Mouse (Mus musculus) T-cell, adult 2 months (primary cell): ENCODE data around the gene Omg.

Source experiments
- DNase-seq: peaks from one replicate; pipeline ENCODE4 v3.0.0; 2022; ENCODE audit warnings: low spot score

Gene Omg

DNA sequence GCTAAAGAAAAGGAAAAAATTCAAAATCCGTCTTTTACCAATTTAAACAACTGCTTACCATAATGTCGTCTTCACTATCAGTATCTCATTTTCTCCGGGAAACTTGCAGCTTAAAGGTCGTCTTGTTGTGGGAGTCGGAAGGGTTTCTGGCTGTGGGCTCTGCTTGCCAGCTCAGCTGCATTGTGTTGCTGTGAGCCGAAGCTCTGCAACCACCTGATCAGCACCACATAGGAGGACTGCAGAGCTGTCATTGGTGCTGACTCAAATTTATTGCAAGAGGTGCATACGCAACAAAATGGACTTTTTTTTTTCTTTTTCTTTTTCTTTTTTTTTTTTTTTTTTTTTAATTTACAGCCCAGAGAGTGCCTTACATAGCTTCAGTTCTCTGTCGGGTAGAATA, at the start of gene Omg:
Gene Omg, minus strand, starts transcription at position 240 of the 400 bp plus-strand sequence.
- DNase-seq, result no peak

DNA sequence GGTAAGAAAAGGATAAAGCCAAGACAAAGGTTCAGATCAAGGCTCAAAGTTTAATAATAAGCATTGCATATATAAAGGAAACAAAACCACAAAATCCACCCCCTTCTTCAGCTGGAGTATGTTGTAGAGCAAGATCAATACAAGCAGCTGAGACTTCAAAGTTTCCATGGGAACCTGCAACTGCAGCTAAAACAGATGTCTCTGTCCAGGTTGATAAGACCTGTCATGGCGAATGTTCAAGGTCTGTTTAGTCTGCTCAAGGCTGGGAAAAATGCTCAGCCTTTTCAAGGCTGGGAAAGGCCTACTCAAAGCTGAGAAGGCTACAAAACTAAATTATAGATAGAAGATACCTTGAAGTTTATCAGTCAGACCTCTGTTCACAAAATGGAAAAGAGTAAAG, 48.7 kb upstream of the Omg start:
- DNase-seq, result peak; percentile 13

DNA sequence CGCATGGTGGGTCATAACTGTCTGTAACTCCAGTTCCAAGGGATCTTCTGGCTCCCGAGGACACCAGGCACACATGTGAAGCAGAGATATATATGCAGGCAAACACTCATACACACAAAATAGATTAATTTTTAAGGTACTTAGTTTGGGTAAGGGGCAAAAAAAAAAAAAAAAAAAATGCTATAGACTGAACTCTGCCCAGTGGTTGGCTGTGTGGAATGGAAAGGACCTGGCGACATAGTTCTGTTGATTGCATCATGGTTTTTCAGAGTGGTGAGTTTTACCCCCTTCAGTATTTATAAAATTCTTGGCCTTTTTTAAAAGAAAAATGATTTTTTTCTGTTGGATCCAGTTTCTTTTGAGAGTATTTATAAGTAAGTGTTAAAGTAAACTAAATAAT, 32.4 kb upstream of the Omg start:
- DNase-seq, result no peak

DNA sequence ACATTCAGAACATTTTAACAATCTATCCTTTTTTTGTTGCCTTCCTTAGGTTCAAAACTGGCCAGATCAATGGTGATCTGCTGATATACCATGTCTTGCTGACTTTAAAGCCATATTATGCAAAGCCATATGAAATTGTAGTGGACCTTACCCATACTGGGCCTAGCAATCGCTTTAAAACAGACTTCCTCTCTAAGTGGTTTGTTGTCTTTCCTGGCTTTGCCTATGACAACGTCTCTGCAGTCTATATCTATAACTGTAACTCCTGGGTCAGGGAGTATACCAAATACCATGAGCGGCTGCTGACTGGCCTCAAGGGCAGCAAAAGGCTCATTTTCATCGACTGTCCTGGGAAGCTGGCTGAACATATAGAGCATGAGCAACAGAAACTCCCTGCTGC, 31.7 kb upstream of the Omg start:
- DNase-seq, result no peak

DNA sequence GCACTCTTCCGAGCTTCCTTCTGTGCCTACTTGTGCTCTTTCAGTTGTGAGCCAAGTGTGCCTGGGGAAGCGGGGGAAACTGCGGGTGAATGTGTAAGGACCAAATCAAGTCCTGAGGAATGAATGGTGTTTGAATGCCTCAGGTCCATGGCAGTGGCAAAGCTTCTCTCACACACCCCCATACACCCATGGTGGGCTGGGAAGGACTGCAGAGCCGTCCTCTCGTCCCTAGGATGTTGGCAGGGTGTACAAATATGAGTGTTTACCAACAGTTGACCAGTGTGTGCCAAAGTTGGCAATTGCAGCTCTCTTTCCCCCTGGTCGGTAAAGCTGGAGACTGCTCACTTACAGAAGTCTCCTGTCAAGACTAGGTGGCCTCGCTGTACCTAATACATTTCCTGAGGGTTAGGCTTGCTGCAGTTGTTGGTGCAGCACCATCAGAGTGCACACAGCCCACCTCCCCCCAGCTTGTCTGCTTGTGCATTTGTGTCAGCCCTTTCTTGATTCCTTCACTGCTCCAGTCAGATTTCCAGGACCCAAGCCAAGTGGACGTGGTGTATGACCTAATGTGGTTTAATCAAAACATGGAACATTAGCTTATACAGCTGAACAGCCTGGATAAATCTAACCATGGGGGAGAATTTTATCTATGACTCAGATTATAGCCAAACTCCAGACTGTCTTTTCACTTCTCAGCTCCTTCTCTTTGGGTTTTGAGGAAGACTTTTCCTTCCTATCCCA, 30.2 kb upstream of the Omg start:
- DNase-seq, result no peak

DNA sequence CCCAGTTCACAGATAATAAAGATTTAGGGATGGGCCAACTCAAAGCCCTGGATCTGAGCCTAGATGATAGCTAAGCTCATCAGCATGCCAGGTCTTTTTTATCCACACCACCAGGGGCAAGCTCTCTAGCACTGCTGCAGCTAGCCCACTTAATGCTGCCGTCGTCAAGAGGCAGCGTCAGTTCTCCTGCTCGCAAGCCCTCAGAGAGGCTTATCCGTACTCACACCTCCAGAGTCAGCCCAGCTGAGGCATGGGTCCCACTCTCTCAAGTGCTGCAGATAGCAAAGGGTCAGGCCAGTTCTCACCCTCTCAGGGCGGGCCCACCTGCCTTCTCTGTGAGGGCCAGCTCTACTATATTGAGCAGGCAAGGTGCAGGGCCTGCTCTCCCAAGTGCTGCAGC, 29.4 kb upstream of the Omg start:
- no peak for DNase-seq

DNA sequence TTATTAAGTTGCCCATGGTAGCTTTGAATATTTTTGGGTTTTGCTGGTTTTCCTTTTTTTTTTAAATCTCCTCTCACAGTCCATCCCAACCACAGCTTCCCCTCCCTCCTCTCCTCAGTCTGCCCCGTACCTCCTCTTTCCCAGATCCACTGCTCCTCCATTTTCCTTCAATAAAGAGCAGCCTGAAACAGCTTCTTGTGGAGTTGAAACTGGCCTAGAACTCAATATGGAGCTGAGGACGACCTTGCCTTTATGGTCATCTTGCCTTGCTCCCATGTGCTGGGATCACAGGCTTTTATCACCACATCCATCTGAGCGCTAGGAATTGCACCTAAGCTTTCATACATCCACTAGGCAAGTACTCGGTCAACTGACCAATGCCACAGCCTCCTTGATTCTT, 27.6 kb upstream of the Omg start:
- DNase-seq, result no peak

DNA sequence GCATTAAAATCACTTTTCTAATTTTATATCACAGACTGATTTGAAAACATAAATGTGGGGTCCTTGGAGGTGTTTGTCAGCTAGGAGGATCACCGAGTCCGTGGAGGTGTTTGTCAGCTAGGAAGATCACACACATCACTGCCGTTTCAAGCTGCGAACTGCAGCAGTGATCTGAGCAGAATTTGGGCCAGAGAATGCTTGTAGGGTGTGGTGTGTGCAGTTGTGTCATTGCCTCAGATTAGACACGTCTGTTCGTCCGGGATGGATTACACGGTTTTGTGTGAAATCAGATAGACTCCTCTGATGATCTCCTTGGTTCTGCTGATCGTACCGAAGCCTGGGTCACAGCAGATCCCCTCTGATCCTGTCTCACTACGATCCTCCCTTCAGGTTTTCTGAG, 26.9 kb upstream of the Omg start:
- DNase-seq, result peak; percentile 57

DNA sequence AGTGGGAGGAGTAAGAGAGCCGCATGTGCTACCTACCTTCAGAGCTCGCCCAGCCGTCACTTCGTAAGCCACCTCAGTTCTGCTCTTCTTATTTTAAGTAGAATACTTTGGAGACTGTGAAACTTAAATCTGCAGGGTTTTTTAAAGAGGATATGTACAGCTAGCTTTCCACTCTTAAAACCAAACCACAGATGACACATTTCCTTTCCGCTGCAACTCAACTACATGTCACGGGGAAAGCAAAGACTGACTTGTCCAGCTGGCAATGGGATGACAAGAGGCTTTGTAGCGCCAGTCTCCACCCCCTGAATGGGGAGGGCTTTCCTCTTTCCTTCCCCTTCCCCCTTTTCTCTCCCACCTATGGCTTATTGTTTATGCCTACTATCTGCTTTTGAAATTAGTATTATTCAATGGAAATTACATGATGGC, 26.5 kb upstream of the Omg start, which contains the start of the genes Evi2 and Evi2a:
Gene Evi2, minus strand, starts transcription at position 257 of the 429 bp plus-strand sequence.
Gene Evi2a, minus strand, starts transcription at position 277 of the 429 bp plus-strand sequence.
- DNase-seq, result peak; percentile 81

DNA sequence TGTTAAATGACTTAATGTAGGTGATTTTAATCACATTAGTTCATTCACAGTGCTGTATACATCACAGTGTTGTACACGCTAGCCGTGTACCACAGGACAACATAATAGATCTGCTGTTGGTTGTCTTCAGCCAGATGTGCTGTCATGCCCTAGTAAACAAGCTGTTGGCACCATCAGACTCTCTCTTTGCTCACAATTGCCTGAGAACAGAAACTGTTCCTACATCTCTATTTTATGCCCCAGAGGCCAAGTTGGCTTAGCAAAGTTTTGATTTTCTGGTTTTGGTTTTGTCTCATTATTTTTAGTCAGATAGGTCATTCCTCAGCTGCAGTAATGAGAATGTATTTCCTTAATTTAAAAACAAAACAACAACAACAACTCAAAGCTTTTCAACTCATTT, 25.9 kb upstream of the Omg start:
- DNase-seq, result peak; percentile 9

DNA sequence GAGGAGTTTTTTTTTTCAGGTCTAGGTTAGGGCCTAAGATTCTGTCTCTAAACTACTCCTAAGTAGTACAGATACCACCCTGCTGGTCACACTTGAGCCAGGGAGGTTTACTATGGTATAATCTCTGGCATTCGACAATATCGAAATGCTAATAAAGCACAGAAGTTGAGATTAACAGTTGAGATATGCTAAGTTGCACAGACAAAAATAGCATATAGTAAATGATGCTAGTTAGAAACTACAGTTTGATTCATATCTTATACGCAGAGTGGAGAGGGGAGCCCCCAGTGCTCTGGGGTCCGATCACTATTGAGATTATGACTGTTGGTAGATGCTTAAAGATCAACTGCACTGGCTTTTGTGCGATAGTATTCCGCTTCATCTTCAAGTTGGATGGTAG, 25.3 kb upstream of the Omg start:
- DNase-seq, result no peak

DNA sequence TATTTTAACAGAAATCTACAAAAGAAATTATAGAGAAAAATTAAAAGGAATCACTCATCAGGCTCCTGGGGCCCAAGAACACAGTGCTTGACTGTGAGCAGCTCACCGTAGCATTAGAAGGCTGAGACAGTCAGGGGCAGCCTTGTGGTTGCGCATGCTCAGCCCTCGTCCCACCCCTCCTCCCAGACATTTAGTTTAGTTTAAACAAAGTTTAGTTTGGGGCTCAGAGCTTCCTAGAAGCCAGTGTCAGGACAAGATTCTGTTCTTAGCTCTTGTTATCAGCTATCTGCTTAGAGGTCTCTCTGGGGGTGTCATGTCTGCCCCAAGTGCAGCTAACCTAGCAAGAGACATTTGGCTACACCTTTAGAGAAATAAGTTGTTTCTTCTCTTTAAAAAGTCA, 24.7 kb upstream of the Omg start:
- DNase-seq, result peak; percentile 12

DNA sequence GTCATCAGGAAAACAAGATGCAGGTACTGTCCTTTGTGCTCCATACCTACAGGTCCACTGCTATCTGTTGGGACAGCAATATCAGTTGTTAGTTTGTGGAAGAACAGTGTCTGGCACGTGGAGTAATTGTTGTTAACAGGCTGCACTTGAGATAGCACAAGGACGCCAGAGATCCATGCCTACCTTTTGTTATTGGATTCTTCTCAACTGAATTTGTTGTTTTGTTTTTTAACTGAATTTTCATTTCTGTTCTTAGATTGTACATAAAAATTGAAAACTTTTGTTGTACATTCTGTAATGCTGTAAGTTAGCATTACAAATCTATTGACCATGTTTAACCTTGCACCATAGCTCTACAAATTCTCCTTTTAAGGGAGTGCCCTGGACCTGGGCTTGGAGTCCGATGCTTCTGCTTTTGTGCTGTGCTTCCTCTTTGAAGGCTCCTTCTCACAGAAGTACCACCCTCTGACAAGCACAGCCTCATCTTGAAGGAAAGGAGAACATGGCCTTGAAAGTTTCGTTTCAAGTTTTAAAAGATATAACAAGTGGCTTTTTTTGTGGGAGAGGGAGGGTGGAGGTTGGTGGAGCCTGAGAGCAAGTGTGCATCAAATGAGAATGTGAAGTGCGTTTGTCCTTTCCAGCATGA, 24.0 kb upstream of the Omg start:
- peak; percentile 40 for DNase-seq

DNA sequence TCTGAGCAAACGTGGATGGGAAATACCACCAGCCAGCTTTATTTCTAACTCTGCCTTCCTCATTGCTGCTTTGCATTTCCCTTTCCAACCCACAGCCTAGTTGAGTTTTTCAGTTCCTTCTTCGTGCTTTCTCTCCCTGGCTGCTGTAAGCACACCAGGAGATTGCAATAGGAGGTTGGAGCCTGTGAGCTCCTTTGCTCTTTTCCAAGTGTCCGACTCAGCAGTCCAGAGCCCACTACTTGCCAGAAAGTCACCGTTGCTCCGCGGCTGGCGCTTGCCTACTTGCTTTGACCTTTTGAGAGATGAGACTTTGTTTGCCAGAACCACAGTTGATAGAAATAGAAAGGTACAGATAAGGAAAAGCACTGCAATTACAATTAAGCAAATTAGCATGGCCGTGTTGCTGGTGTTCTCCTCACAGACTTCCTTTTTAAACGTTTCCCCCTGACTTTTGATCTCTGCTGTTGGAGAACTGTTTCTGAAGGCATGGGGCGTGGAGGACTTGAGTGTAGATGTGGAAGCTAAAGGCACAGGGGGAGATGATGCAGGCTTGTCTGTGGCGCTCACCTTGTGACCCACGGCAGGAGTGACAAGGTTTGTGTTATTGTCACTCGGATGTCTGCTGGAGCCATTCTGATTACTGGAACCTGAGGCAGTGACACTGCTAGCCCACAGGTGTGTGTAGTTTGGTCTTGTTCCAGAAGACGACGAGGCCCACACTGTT, 23.3 kb upstream of the Omg start:
- DNase-seq, result peak; percentile 52

DNA sequence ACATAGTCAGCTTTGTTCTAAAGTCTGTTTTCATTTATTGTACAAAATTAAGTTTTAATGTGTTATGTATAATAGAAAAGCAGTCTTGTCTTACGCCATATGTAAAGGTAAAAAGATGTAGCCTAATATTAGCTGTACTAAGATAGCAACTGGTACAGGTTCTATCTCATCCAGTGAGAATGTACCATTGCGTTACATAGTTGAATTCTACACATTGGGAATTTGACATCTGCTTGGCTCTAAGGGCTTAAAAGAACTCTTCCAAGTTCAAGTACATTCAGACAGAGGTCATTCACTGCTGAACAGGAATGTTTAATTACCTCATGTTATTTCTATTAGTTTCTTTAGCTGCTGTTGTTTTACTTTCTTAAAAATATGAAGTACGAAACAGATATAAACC, 22.7 kb upstream of the Omg start:
- DNase-seq, result no peak

DNA sequence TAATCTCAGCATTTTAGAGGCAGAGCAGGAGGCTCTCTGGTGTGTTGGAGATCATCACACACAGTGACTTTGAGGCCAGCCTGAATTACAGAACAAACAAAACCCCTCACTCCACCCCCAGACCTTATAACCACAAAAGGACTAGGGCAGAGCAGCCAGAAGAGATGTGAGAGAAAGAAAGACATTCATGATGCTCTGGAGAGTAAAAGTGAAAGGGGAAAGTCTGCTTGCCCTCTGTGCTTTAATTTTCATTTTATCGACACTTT, 20.4 kb upstream of the Omg start:
- peak; percentile 39 for DNase-seq

DNA sequence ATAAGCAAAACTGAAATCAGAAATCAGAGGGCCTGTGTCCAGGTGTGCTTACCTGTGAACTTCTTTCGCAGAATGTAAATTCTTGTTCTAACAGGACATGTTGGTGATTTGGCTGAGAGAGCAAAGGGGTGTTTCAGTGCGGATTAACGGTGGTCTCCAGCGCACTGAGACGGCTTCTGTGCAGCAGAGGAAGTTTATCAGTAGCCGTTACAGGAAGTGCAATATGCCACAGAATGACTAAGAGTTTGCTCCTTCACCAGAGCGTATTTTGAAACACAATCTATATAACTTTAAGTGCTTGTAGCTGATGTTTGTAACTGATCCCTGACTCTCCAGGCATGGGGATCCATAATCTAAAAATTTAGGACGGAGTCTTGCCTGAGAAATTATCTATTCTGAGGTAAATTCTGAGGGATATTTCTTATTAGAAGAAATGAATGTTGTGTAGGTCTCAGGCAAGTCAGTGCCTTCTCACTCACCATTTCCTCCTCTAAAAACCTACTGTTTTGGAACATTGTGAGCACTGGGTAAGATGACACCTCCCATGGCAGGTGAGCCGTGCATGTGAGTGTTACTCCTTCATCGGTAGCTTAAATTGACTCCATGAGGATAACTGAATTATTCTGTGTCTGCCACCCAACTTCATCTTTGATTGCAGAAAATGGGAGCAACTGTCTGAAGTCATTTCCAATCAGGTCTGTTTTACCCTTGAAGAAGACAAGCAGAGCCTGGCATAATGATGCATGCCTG, 19.9 kb upstream of the Omg start, which contains the start of gene Evi2b:
Gene Evi2b, minus strand, starts transcription at position 203 of the 750 bp plus-strand sequence.
- DNase-seq, result peak; percentile 53

DNA sequence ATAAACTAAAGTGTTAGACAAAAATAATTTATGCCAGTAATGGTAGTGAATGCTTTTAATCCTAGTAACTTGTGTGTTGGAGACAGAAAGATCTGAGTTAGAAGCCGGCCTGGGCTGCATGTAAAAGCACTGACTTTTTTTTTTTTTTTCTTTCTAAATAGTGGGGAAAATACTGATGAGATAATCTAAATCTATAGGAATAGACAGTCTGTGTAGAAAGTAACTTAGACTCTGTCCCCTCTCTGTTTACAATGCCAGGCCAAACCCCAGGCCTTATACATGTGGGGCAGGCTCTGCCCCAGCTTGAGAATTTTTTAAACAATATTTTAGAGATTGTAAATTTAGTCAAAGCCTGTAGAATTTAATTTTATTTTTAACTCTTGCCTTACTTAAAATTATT, 19.1 kb upstream of the Omg start:
- DNase-seq, result no peak

DNA sequence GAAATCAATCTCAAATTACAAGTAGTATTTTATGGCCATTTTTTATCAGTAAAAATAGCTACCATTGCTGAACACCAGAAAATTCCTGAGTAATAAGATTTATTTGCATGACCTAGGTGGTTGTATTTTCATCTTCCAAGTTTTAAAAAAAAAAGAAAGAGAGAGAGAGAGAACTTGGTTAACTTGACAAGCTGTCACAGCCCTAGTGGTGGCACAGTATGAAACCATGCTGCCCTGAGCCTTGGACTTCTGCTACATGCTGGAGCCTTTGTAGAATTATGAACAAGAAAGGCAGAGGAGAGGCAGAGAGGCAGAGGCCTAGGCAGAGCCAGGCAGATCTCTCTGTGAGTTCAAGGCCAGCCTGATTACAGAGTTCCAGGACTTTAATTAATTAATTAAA, 18.0 kb upstream of the Omg start:
- DNase-seq, result peak; percentile 53

DNA sequence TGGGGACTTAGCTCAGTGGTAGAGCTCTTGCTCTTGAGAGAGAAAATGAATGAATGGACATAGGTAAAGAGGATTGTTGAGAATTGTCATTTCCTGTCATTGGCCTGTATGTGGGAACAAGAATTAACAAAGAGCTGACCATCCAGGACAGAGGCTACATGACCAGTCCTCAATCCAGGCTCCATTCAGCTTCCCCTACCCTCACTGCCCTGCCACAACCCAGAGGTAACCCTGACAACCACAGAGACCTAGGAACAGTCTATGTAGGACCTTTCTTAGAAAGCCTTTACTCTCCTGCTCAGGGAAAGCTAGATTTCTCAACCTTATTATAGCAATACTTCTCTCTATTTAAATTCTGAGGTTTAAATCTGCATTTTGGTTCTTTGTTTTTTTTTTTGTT, 16.9 kb upstream of the Omg start:
- no peak for DNase-seq

DNA sequence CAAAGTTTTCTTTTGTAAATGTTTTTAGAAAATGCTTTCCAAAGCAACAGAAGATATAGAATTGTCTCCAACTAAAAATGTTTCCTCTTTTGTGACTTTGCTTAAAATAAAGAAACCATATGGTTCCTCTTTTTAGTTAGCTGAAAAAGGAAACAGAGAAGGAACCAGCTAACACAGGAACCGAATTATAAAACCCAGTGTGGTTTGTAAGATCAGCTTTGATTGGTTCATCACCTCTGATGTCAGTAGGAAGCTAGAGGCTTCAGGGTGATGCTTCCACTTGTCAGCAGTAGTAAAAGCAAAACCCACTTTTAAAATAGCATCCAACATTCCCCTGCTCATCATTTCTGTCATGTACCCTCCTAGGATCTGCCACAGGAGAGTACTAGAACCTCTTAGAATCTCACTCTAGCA, 16.0 kb upstream of the Omg start:
- DNase-seq, result peak; percentile 74

DNA sequence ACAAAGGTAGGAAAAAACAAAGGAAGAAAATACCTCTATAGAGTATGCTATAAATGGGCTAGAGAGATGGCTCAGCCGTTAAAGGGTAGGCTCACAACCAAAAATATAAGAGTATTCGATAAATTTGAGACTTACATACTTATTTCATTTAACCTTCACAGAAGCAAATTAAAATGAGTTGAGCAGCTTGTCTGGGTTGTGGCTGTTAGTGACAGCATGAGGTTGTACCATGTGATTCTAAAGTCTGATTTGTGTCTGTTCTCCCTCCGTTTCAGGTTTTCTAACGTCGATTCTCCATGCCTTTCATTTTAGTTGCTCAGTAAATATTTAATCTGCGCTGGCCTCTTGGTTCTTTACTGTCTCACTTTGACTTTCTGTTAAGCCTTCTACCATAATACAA, 15.4 kb upstream of the Omg start:
- no peak for DNase-seq

DNA sequence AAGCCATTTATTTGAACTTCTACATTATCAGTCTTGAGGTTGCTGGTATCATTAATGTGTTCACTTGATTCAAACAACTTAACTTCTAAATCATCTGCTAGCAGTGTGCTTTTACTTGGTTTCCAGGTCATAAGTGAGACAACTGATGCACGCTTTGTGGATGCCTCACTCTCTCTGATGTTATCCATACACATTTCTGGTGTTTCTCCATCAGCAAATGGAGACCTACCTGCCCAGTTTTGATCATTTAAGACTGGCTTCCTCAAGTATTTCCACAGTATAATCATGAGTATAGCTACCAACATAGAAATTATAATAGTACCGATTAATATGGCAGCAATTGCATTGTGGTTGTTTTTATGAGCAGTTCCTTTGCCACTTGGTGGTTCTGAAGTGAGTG, 11.9 kb upstream of the Omg start:
- DNase-seq, result no peak
